Mouse (Mus musculus) liver, embryonic 12.5 days (tissue): ENCODE data around the gene Gm10295. TPM values are rescaled to one million over a fixed set of nuclear protein-coding genes. Genes with fewer than 3 reads are reported as not detected.

Experiments used
- ATAC-seq: fragments of 200-750 bp; cut with Nextera tagmentation; 2 replicates; pipeline ENCODE4 v1.8.0; 2017; ENCODE audit warnings: moderate number of reproducible peaks, mild to moderate bottlenecking, moderate library complexity
- H3K27ac ChIP-seq: fragments of 300-500 bp; sonication (generic); 2 replicates; pipeline ENCODE4 v1.5.1; 2016; ENCODE audit warnings: mild to moderate bottlenecking
- H3K27me3 ChIP-seq: fragments of 300-500 bp; sonication (generic); replicated peaks from 2 replicates; pipeline ENCODE4 v1.6.1; 2016; ENCODE audit warnings: mild to moderate bottlenecking, moderate library complexity
- H3K36me3 ChIP-seq: fragments of 300-500 bp; sonication (generic); 2 replicates; pipeline ENCODE4 v1.6.1; 2016; ENCODE audit warnings: mild to moderate bottlenecking, moderate library complexity
- H3K4me1 ChIP-seq: fragments of 300-500 bp; sonication (generic); 2 replicates; pipeline ENCODE4 v1.6.1; 2016
- H3K4me2 ChIP-seq: fragments of 300-500 bp; sonication (generic); 2 replicates; pipeline ENCODE4 v1.6.1; 2016; ENCODE audit warnings: mild to moderate bottlenecking, moderate library complexity
- H3K4me3 ChIP-seq: fragments of 300-500 bp; sonication (generic); 2 replicates; pipeline ENCODE4 v1.5.1; 2016; ENCODE audit warnings: mild to moderate bottlenecking, moderate library complexity
- H3K9ac ChIP-seq: fragments of 300-500 bp; sonication (generic); 2 replicates; pipeline ENCODE4 v1.6.1; 2016; ENCODE audit warnings: mild to moderate bottlenecking, moderate library complexity
- H3K9me3 ChIP-seq: fragments of 300-500 bp; sonication (generic); replicated peaks from 2 replicates; pipeline ENCODE4 v1.6.1; 2016; ENCODE audit warnings: mild to moderate bottlenecking, moderate library complexity
- WGBS: fragments of 180-500 bp; shearing (Covaris S2); methylation state at CpG from one replicate; pipeline ENCODE4 v1.1.7; 2016; ENCODE audit not compliant: insufficient replicate concordance; 5-methylcytosine and 5-hydroxymethylcytosine counted together
- polyA plus RNA-seq: library from polyadenylated mRNA; unstranded; fragments of >200 nt; fragmentation: Nextera tagmentation; extraction: Ambion mirVana; gene quantifications from 2 replicates; pipeline ENCODE4 v1.2.1, GENCODE M21; 2016

Gm10295 gene
- polyA plus RNA-seq, 1 experiment from 2014 or later: not detected

DNA sequence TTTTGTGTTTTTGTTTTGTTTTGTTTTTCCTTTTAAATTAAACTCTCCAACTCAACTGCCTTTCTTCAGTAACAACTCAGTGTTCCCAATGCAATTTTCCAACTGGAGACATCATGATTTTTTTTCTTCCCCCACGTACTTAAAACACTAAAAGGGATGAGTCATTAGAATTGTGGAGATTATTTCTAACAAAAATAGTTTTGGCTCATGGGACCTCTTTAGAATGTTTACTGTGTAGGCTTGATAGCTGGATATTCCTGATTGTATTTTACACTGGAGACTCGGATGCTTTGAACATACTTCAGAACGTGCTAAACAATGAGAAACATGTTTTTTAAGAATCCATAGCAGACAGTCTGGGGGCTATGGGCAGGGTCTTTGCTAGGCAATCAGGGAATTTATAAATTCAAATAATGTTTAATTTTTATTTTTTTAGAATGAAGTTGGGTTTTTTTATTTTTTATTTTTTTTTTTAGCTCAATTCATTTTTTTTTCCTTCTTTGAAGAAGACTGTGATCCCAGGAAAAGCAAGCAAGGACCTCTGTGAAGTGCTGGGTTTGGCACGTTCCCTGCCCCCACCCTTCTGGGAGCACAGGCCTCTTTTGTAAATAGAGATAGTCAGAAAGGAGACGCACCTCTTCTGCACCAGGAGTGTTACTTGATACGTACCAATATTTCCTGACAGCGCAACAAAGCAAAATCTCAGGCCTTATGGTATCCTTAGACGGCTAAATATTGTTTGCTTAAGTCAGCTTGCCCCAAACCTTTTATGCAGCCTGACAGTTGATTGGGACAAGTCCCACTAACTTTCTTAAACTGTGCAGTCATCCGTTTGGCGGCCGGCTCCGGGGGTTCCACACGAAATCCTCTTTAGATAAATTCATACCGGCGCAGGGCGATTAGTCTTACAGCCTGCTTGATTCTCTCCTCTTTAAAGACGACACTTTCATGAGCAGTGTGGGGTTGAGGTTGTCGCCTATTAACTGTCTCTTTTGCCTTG lies 28.8 kb upstream of the Gm10295 start:
- no peak overlapping the region for H3K27ac ChIP-seq
- H3K4me3 ChIP-seq: no peak overlapping the region

DNA sequence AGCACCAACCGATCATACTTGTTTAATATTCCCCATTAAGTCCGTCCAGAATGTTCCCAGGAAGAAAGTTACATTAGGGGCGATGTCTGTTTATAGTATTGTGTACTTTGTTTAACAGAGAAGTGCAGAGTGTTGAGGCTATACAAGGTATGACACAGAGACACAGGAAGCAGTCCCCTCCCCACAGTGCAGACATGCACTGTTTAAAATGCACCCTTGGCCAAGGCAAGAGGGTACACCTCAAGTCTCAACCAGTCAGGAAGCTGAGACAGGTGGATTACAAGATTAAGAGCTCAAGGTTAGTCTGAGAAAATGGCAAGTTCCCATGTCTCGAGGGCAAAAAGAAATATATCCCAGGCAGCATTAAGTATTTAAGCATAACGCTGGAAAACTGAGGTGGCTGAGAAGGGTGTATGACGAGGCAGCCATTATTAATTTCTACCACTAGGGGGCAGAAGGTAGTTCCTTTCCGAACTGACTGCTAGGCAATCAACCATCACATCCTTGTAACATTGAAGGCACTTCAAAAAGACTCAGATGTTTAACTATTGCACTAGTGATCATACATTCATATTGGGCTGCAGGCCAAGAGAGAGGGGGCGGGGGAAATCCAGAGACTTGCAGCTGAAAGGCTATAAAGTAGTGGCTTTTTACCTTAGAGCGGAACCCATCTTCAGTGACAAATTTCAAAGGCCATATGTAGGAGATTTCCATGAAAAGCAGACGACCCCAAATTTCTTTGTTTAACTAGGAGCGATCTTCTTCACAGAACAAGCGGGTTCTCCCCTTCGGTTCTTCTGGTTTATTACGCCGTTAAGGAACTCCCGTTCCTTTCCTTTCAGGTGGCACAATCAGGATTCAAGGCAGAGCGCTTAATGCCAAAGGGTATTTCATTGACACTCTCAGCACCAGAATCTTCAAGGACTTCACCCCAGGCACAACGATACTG lies 27.8 kb upstream of the Gm10295 start:
- Histone ChIP-seq H3K27me3 (no peaks in the 10 kb centered on the region), H3K4me2 (no peak overlapping the region), H3K9ac (no peak overlapping the region), H3K4me1 (peaks cover 27% of the 10 kb centered on the region), H3K27ac (no peak overlapping the region), H3K4me3 (no peak overlapping the region), H3K9me3 (no peaks in the 10 kb centered on the region), H3K36me3 (no peaks in the 10 kb centered on the region)
- 62% methylated on average over 18 of the region's 18 CpGs for WGBS
- peak; percentile 68; the same call in 1 of the 2 replicates for ATAC-seq

More for the DNA sequence above, 28.8 kb upstream of the Gm10295 start:
- Histone ChIP-seq H3K9me3 (no peaks in the 10 kb centered on the region), H3K4me1 (peaks cover 36% of the 10 kb centered on the region), H3K27me3 (no peaks in the 10 kb centered on the region), H3K4me2 (peak overlapping the region; percentile 18; the same call in 1 of the 2 replicates), H3K9ac (no peak overlapping the region), H3K36me3 (no peaks in the 10 kb centered on the region)
- ATAC-seq: peak; percentile 61; the same call in 1 of the 2 replicates
- WGBS: 39% methylated on average over 18 of the region's 18 CpGs

DNA sequence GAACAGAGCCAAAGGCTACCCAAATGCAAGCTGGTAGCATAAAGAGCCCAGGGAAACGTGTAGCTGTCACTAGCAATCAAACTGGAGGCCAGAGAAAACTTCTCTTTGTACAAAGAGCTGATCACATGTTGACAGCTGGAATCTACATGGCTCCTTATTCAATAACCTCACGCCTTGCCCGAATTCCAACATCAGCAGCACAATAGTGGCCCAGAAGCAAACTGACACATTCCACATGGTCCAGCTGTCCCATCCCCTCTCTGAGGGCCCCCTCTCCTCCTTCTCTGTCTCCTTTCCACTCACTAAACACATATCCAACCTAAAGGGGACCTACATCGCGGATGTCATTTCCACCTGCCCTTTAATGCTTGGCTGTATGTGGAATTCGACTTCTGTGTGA lies 26.7 kb upstream of the Gm10295 start:
- H3K9ac ChIP-seq: no peak overlapping the region
- H3K9me3 ChIP-seq: no peaks in the 10 kb centered on the region
- no peak overlapping the region for H3K27ac ChIP-seq
- no peak for ATAC-seq
- no peaks in the 10 kb centered on the region for H3K36me3 ChIP-seq
- H3K27me3 ChIP-seq: no peaks in the 10 kb centered on the region
- 70% methylated on average over 6 of the region's 6 CpGs for WGBS
- H3K4me1 ChIP-seq: peaks cover 27% of the 10 kb centered on the region
- H3K4me2 ChIP-seq: no peak overlapping the region
- no peak overlapping the region for H3K4me3 ChIP-seq

DNA sequence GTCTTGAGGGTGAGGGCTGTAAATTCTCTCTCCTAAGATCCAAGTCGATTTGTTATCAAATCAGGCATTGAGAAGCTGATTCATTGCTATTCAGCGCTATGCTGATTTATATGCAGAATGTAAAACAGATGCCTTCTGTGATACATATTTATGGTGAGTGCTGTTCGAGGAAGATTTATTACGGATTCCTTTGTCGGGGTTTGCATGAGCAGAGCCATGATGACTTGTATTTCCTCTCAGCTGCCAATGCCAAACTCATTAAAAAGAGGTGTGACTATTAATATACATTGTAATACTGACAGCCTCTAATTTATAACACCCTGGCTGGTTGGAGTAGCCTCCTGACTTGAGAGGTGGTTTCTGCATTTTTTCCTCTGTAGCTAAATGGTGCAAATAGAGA lies 22.8 kb upstream of the Gm10295 start:
- no peak for ATAC-seq
- Histone ChIP-seq H3K4me1 (no peaks in the 10 kb centered on the region), H3K36me3 (no peaks in the 10 kb centered on the region), H3K9me3 (no peaks in the 10 kb centered on the region), H3K4me2 (no peak overlapping the region), H3K9ac (no peak overlapping the region), H3K27ac (no peak overlapping the region), H3K27me3 (no peaks in the 10 kb centered on the region), H3K4me3 (no peak overlapping the region)
- WGBS: 75% methylated on average over 5 of the region's 5 CpGs

DNA sequence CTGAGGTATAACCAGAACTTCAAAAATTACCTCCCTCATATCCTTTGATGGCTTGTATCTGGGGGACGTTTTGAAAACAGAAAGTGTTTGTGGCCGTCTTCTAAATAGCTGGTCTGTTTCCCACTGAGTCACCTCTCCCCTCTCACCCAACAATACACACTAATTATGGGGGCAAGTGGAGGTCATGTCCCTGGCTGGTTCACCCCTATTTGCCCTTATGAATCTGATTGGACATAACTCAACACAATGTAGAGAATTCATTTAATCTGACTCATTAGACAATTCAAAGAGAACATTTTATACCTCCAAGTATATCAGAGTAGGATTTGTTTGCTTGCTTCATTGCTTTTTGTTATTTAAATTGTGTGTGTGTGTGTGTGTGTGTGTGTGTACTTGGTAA lies 20.6 kb upstream of the Gm10295 start:
- no peak for ATAC-seq
- Histone ChIP-seq H3K9ac (no peak overlapping the region), H3K9me3 (no peaks in the 10 kb centered on the region), H3K27ac (no peak overlapping the region), H3K36me3 (no peaks in the 10 kb centered on the region), H3K4me2 (no peak overlapping the region), H3K4me1 (no peaks in the 10 kb centered on the region), H3K27me3 (no peaks in the 10 kb centered on the region), H3K4me3 (no peak overlapping the region)
- WGBS: 49% methylated on average over 2 of the region's 2 CpGs

DNA sequence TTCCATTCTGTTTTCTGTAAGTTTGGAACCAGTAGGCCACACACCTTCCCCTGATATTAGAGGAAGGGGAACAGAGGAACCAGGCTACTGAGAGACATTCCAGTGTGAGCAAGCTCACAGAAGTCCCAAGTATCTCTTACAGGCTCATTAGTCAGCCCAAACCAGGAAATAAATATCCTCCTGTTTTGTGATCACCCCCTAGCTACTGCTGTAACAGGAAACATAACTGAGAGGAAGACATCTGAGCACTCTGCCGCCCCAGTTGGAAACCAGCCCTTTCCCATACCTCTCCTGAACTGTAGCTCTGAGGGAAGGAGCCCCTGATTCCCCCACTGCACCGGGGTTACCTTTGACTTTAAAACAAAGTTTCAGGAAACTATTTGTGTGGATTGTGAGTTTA lies 19.5 kb upstream of the Gm10295 start:
- Histone ChIP-seq H3K9me3 (no peaks in the 10 kb centered on the region), H3K4me3 (no peak overlapping the region), H3K4me2 (no peak overlapping the region), H3K27ac (no peak overlapping the region), H3K4me1 (no peaks in the 10 kb centered on the region), H3K27me3 (no peaks in the 10 kb centered on the region), H3K9ac (no peak overlapping the region), H3K36me3 (no peaks in the 10 kb centered on the region)
- WGBS: 34% methylated on average over 2 of the region's 2 CpGs
- ATAC-seq: no peak

DNA sequence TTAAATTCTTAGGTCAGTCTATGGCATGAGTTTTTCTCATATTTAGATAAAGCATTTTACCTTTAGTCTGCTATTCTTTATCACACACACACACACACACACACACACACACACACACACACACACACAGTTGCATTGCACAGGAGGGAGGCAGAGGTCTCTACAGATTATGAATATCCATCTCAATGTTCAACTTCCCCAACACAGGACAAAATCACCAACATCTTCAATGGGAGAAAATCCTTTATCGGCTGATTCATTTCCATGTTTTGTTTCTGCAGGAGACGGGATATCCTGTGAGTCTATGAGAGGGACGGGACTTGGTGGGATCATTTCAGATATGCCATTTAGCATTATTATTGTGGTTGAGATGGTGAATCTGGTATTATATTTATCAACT lies 18.8 kb upstream of the Gm10295 start:
- H3K27me3 ChIP-seq: no peaks in the 10 kb centered on the region
- H3K4me2 ChIP-seq: no peak overlapping the region
- H3K9ac ChIP-seq: no peak overlapping the region
- H3K9me3 ChIP-seq: no peaks in the 10 kb centered on the region
- H3K27ac ChIP-seq: no peak overlapping the region
- no peaks in the 10 kb centered on the region for H3K4me1 ChIP-seq
- no peaks in the 10 kb centered on the region for H3K36me3 ChIP-seq
- H3K4me3 ChIP-seq: no peak overlapping the region
- 62% methylated on average over 3 of the region's 3 CpGs for WGBS
- no peak for ATAC-seq

DNA sequence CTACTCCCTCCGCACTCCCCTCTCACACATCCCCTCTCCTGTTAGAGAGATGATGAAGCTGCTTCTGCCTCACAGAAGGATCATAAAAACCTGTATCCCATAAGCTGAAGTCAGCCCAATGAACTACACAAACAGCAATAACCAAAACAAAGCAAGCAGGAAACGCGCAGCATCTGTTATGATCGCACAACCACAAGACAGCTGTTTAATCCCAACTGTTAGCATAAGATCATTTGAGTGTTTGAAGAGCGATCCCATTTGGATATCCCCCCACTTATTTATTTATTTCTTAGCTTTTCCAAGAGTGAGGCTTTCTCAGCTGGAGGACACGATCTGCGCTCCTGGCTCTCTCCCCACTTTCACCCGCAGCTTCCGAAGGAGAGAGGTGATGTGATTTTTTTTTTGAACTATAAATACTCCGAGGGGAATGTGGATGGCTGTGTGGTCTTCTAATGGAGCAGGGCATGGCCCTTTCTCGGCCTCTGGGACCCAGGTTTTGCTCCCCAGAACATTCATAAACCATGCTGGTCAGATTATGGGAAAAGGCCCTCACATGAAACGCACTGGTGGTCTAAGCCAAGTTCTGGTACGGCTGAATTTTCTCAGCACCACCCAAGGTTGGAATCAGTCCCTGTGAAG lies 17.4 kb upstream of the Gm10295 start:
- no peak for ATAC-seq
- no peak overlapping the region for H3K27ac ChIP-seq
- no peak overlapping the region for H3K4me3 ChIP-seq
- no peak overlapping the region for H3K4me2 ChIP-seq
- WGBS: 81% methylated on average over 13 of the region's 13 CpGs
- no peaks in the 10 kb centered on the region for H3K27me3 ChIP-seq
- no peak overlapping the region for H3K9ac ChIP-seq
- H3K36me3 ChIP-seq: no peaks in the 10 kb centered on the region
- H3K4me1 ChIP-seq: no peaks in the 10 kb centered on the region
- no peaks in the 10 kb centered on the region for H3K9me3 ChIP-seq

DNA sequence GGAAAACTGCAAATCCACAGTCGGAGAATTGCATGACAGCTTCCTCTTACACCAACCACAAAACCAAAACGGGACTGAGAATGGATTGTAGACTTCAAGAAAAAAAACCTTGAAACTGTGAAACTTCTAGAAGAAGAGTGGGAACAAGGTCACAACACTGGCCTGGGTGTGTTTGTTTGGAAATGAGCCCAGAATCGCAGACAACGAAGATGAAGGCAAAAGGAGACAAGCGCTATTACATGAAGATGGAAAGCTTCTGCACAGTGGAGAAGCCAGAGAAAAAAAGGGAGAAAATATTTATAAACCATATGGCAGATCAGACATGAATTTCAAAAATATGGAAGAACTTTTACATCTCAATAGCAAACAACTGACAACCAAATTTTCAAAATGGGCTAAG lies 4.3 kb upstream of the Gm10295 start:
- 52% methylated on average over 5 of the region's 5 CpGs for WGBS
- H3K4me1 ChIP-seq: no peaks in the 10 kb centered on the region
- no peak for ATAC-seq

DNA sequence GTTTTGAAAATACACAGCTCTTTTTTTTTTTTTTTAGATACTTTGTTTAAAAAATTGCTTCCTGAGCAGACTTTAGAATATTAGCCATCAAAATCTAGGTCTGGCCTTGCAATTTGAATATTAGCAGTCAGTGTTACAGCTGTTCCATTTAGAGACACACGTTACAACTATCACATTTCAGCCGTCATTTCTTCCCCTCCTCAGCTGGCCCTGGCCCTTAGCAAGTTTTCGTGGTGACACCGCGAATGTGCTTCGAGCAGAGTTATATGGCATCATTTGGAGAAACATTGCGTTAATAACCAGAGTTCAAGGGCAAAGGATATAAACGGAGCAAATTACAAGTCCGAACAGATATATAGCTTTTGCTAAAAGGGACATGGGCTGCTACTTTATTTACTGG lies 2.4 kb downstream of the Gm10295 start:
- Histone ChIP-seq H3K36me3 (no peaks in the 10 kb centered on the region), H3K27me3 (no peaks in the 10 kb centered on the region), H3K4me3 (no peak overlapping the region), H3K4me2 (no peak overlapping the region), H3K27ac (no peak overlapping the region), H3K4me1 (no peaks in the 10 kb centered on the region), H3K9me3 (no peaks in the 10 kb centered on the region), H3K9ac (no peak overlapping the region)
- 80% methylated on average over 9 of the region's 9 CpGs for WGBS
- no peak for ATAC-seq

More for the DNA sequence above, 4.3 kb upstream of the Gm10295 start:
- Histone ChIP-seq H3K9me3 (no peaks in the 10 kb centered on the region), H3K27ac (no peak overlapping the region), H3K27me3 (no peaks in the 10 kb centered on the region), H3K4me2 (no peak overlapping the region), H3K9ac (no peak overlapping the region), H3K4me3 (no peak overlapping the region), H3K36me3 (no peaks in the 10 kb centered on the region)

DNA sequence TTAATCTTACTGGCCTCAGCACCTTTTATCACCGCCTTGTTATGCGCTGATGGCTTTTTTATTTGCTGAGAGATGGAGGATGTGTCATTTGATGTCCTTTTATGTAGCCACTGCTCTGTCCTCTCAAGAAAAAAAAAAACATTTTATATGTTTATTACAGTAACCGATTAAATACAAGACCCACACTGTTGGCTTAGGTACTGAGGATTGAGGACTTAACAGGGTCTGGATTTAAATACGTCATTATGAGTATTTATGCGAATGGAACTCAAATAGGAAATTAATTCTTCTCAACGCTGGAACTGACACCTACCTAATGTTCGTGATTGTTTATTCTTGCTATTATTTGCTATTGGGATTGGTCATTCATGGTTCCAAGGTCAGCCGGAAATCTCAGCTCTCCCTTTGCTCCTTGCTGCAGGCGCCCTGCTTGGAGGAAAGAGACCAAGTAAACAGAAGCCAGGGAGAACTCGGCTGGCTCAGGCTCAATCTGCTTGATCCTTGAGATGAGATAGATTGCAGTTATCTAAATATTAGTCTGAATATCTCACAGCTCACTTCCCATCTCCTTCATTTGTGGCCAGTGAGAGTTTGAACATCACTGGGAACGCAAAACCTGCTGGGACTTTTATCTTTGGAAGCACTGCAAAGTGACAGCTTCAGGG lies 26.2 kb downstream of the Gm10295 start:
- WGBS: 66% methylated on average over 11 of the region's 11 CpGs
- Histone ChIP-seq H3K36me3 (no peaks in the 10 kb centered on the region), H3K4me3 (no peak overlapping the region), H3K4me1 (no peaks in the 10 kb centered on the region), H3K27me3 (no peaks in the 10 kb centered on the region), H3K9ac (no peak overlapping the region), H3K4me2 (no peak overlapping the region), H3K27ac (no peak overlapping the region), H3K9me3 (no peaks in the 10 kb centered on the region)
- no peak for ATAC-seq
